Mouse (Mus musculus) c-Kit-positive CD71-positive TER-119-negative erythroid progenitor cells, embryonic 14.5 days (primary cell): Measurements from ENCODE around the gene Ptger4.

Experiments used
- DNase-seq: peaks from one replicate; pipeline ENCODE4 v3.0.0-alpha.2; 2013; ENCODE audit warnings: low read depth

The Ptger4 gene

DNA sequence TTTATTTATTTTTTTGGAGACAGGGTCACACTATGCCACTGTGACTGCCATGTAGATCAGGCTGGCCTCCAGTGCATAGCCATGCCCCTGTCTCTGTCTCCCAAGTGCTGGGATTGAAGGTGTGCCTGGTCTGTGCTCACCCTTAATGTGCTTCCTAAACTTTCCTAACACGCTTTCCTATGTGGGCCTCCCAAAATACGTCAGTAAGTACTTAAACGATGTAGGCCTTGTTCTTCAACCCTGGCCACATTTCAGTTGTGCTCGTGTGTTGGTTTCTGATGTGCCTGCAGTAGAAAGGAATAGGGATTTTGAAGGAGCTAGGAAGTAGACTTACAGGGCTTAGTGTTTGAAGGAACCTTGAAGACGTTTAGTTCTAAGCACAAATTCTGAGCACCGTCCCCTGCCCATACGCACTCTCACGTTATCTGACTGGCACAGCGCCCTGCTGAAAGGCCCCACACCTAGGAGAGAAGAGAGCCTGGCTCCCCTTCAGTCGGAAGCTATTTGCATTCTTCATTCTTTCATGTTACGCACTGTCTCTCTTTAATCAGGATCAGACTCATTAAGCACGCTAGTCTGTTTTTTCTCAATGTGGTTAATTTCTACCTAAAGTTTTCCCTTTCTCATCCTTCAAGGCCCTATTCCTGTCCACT lies 78.7 kb downstream of the Ptger4 start:
- no peak for DNase-seq

DNA sequence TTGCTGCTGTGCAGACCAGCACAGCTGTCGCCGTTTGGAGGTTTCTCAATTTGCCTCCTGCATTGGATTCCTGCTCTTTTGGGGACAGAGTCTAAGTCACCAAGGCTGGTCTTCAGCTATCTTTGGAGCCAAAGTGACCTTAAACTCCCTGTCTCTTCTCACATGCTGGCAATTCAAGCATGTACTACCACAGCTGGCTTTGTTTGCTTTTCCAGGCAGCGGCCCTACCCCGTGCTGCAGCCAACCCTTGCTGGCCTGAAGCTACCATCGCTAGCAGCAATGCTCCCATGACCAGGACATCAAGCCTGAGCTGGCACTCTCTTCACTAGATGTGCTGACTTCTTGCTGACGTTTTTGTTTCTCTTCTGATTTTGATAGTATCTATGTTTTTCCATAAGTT lies 85.2 kb downstream of the Ptger4 start:
- no peak for DNase-seq

DNA sequence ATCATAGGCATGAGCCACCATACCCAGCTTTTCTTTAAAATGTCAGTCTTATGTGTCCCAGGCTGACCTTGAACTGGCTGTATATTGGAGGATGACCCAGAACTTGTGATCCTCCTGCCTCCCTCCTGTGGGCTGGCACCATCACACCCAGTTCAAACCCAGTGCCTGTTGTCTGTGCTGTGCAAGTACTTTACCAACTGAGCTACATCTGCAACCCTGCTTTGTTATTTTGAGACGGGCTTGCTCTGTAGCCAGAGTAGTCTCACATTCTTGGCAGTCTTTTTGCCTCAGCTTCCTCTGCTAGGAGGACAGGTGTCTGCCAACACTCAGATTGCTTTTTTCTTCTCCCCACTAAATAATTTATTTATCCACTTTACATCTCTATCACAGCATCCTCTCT lies 86.6 kb downstream of the Ptger4 start:
- DNase-seq: no peak
